Mouse (Mus musculus) liver, embryonic 16.5 days (tissue): ENCODE data around the gene Cdh3. TPM values are rescaled to one million over a fixed set of nuclear protein-coding genes. Genes with fewer than 3 reads are reported as not detected.

Experiments used
- ATAC-seq: fragments of 200-750 bp; cut with Nextera tagmentation; 2 replicates; pipeline ENCODE4 v1.8.0; 2017; ENCODE audit warnings: low read depth, mild to moderate bottlenecking, moderate number of reproducible peaks, moderate library complexity
- H3K27ac ChIP-seq: fragments of 300-500 bp; sonication (generic); 2 replicates; pipeline ENCODE4 v1.5.1; 2014; ENCODE audit warnings: mild to moderate bottlenecking, low read length
- H3K27me3 ChIP-seq: fragments of 300-500 bp; sonication (generic); 2 replicates; pipeline ENCODE4 v1.6.1; 2014; ENCODE audit warnings: low read depth, low read length, mixed read lengths; ENCODE audit not compliant: control insufficient read depth, insufficient read depth
- H3K36me3 ChIP-seq: fragments of 300-500 bp; sonication (generic); 2 replicates; pipeline ENCODE4 v1.6.1; 2014; ENCODE audit warnings: mild to moderate bottlenecking; ENCODE audit not compliant: control insufficient read depth, insufficient read depth
- H3K4me1 ChIP-seq: fragments of 300-500 bp; sonication (generic); 2 replicates; pipeline ENCODE4 v1.6.1; 2014; ENCODE audit warnings: low read depth, low read length, mixed read lengths; ENCODE audit not compliant: control insufficient read depth
- H3K4me2 ChIP-seq: fragments of 300-500 bp; sonication (generic); 2 replicates; pipeline ENCODE4 v1.6.1; 2014; ENCODE audit warnings: low read depth, low read length, mixed read lengths
- H3K4me3 ChIP-seq: fragments of 300-500 bp; sonication (generic); 2 replicates; pipeline ENCODE4 v1.5.1; 2014; ENCODE audit warnings: low read depth, mild to moderate bottlenecking, low read length
- H3K9ac ChIP-seq: fragments of 300-500 bp; sonication (generic); 2 replicates; pipeline ENCODE4 v1.6.1; 2014; ENCODE audit warnings: low read depth, low read length
- H3K9me3 ChIP-seq: fragments of 300-500 bp; sonication (generic); replicated peaks from 2 replicates; pipeline ENCODE4 v1.6.1; 2016; ENCODE audit warnings: low read length; ENCODE audit not compliant: control insufficient read depth
- WGBS: fragments of 180-500 bp; shearing (Covaris S2); extraction: QIAGEN DNeasy Blood & Tissue Kit; methylation state at CpG from one replicate; pipeline ENCODE4 v1.1.7; 2014; ENCODE audit not compliant: insufficient replicate concordance; 5-methylcytosine and 5-hydroxymethylcytosine counted together
- polyA plus RNA-seq: library from polyadenylated mRNA; unstranded; fragments of >200 nt; fragmentation: Nextera tagmentation; extraction: Ambion mirVana; gene quantifications from 2 replicates; pipeline ENCODE4 v1.2.1, GENCODE M21; 2015

The Cdh3 gene
- polyA plus RNA-seq, 1 experiment from 2014 or later, result 1.4 TPM

DNA sequence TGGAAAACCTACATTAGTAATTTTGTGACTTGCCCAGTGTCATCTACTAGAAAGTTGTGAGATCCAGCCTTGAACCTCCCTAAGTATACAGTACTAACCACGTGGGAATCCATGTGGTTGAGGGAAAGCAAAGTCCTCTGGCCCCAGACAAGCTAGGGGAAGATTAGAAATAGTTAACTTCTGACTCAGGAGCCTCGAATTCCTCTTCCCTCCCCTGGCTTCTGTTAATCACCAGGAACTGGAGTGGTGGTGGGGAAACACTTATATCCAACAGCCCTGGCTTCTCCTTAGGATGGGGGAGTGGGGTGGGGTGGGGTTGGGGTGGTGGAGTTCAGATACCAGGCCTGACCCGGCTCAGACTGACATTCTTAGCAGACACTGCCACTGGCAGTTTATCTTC, 8.1 kb downstream of the Cdh3 start:
- no peak for ATAC-seq
- H3K27me3 ChIP-seq, result no peaks in the 10 kb centered on the region; the same call in 1 of the 2 replicates
- no peak overlapping the region for H3K27ac ChIP-seq

DNA sequence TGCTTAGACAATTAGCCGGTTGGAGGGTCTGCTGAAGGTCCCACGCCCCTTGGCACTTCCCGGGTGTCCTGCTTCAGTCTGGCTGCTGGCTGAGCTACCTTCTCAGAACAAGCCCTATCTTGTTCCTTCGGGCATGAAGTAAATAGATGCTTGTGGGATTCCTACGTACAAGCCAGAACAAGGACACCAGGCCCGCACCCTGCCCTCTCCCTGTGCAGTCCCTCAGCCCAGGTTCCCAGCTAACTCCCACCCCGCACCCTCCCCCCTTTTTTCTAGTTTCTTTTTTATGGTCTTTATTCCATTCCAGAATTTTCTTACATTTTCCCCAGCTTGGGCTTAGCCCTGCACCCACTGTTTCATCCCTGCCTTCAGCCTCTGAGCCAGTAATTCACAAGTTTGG, 9.9 kb downstream of the Cdh3 start:
- 63% methylated on average over 7 of the region's 7 CpGs for WGBS

More for the DNA sequence above, 8.1 kb downstream of the Cdh3 start:
- Histone ChIP-seq H3K4me1 (no peaks in the 10 kb centered on the region), H3K9me3 (no peaks in the 10 kb centered on the region), H3K36me3 (no peaks in the 10 kb centered on the region), H3K9ac (no peak overlapping the region), H3K4me3 (no peak overlapping the region), H3K4me2 (no peak overlapping the region)
- 17% methylated on average over 3 of the region's 3 CpGs for WGBS

DNA sequence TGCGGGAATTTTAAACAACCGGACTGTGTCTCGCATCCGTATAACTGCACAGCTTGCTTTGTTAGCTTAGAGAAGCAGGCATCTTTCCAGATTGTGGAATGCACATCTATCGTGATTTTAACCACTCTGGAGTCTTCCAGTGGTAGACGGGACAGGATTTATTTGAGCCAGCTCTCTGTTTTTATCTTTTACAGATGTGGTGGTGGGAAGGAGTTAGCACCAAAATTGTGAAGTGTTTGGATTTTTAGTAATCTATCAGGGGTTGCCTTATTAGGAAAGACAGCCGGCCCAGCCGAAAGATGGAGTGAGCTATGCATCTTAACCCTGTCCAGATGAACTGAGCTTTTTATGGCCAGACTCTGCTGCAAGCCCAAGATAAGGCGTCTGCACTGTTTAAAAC, 11.2 kb downstream of the Cdh3 start:
- Histone ChIP-seq H3K27me3 (no peaks in the 10 kb centered on the region), H3K4me3 (no peak overlapping the region), H3K9ac (no peak overlapping the region), H3K4me1 (no peaks in the 10 kb centered on the region), H3K9me3 (no peaks in the 10 kb centered on the region), H3K27ac (no peak overlapping the region), H3K4me2 (no peak overlapping the region), H3K36me3 (no peaks in the 10 kb centered on the region)
- no peak for ATAC-seq
- WGBS, result 54% methylated on average over 9 of the region's 9 CpGs

More for the DNA sequence above, 9.9 kb downstream of the Cdh3 start:
- Histone ChIP-seq H3K4me2 (no peak overlapping the region), H3K9ac (no peak overlapping the region), H3K27ac (no peak overlapping the region), H3K27me3 (no peaks in the 10 kb centered on the region), H3K36me3 (no peaks in the 10 kb centered on the region), H3K9me3 (no peaks in the 10 kb centered on the region), H3K4me1 (no peaks in the 10 kb centered on the region), H3K4me3 (no peak overlapping the region)
- ATAC-seq, result no peak

GRCm38 (mm10) chr8:106526725-106527124, 16.0 kb downstream of the Cdh3 start:
- WGBS, result 37% methylated on average over 6 of the region's 6 CpGs
- Histone ChIP-seq H3K27ac (no peak overlapping the region), H3K27me3 (no peaks in the 10 kb centered on the region), H3K4me3 (no peak overlapping the region), H3K36me3 (no peaks in the 10 kb centered on the region), H3K9ac (no peak overlapping the region), H3K4me2 (no peak overlapping the region), H3K9me3 (no peaks in the 10 kb centered on the region), H3K4me1 (no peaks in the 10 kb centered on the region)
- ATAC-seq, result no peak

DNA sequence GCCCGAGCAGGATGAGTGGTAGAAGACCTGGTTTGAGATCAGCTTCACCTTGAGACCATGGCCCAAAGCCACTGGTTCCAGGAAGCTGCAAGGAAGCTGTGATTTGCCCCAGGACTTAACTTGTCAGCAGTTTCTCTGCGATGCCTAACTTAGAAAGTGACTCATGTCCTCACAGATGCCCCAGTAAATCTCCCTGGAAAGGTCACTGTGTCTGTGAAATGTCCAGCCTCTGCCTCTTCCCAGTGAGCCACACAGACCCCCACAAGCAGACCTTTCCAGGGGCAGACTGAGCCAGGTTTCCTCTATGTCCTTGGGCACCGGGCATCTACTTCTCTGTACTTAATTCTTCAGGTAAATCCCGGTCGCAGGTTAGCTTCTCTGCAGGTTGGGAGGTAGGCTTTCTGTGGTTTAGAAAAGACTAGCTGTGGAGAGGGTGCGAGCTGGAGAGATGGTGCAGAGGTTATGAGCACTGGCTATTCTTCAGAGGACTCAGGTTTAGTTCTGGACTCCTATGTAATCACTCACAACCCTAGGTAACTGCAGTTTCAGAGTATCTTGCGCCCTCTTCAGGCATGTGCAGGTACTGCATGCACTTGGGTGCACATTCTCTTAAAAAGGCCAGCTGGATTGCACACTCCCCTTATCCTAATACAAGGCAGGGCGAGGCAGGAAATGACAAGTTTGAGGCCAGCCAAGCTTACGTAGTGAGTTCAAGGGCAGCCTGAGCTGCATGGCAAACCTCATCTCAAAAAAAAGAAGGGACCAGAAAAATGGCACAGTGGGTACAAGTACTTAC, 16.7 kb downstream of the Cdh3 start:
- no peaks in the 10 kb centered on the region for H3K27me3 ChIP-seq
- WGBS, result 62% methylated on average over 9 of the region's 9 CpGs
- no peak for ATAC-seq

DNA sequence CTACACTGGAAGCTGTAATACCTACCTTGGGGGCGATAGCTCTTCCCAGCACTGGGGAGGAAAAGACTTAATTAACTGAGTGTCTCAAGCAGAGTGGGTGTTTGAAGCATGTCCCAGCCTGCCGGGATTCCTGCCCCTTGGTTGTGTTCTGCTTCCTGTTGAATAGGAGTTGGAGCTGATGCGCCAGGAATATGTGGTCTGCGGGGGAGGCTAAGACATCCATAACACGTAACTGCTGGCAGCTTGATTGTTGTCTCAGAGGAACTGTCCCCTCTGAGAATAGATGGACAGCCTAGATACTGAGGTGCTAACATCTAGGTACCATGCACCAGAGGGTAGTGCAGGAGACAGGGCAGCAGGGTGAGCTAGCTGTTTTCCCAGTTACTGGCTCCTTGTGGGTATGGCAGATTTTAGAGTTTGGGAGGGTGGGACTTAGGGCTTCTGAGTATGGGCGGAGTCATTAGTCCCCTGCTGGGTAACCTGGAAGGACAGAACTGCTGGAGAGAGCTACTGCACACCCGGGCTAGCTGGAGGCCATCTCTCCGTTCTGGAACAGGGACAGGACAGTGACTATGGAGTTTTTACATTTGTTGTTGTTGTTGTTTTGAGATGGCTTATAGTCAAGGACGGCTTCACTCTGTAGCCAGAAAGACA, 18.0 kb downstream of the Cdh3 start:
- Histone ChIP-seq H3K27me3 (no peaks in the 10 kb centered on the region), H3K9me3 (no peaks in the 10 kb centered on the region), H3K36me3 (no peaks in the 10 kb centered on the region), H3K9ac (no peak overlapping the region), H3K4me1 (no peaks in the 10 kb centered on the region), H3K4me2 (no peak overlapping the region), H3K27ac (no peak overlapping the region), H3K4me3 (no peak overlapping the region)
- no peak for ATAC-seq
- WGBS, result 68% methylated on average over 9 of the region's 9 CpGs

More for the DNA sequence above, 16.7 kb downstream of the Cdh3 start:
- Histone ChIP-seq H3K4me2 (no peak overlapping the region), H3K9ac (no peak overlapping the region), H3K36me3 (no peaks in the 10 kb centered on the region), H3K4me1 (no peaks in the 10 kb centered on the region), H3K9me3 (no peaks in the 10 kb centered on the region), H3K4me3 (no peak overlapping the region), H3K27ac (no peak overlapping the region)

- H3K9ac ChIP-seq, result no peak overlapping the region
- H3K4me2 ChIP-seq, result no peak overlapping the region
- H3K4me1 ChIP-seq, result no peaks in the 10 kb centered on the region
- H3K4me3 ChIP-seq, result no peak overlapping the region
- no peaks in the 10 kb centered on the region for H3K27me3 ChIP-seq
- WGBS, result 70% methylated on average over 10 of the region's 10 CpGs
- no peak for ATAC-seq
- H3K9me3 ChIP-seq, result no peaks in the 10 kb centered on the region
- H3K36me3 ChIP-seq, result no peaks in the 10 kb centered on the region
- H3K27ac ChIP-seq, result no peak overlapping the region
Measured at GRCm38 (mm10) chr8:106529885-106530482, 19.3 kb downstream of the Cdh3 start.

- no peaks in the 10 kb centered on the region for H3K9me3 ChIP-seq
- WGBS, result 49% methylated on average over 4 of the region's 4 CpGs
- H3K9ac ChIP-seq, result no peak overlapping the region
- H3K4me1 ChIP-seq, result no peaks in the 10 kb centered on the region
- H3K4me2 ChIP-seq, result no peak overlapping the region
- no peaks in the 10 kb centered on the region for H3K27me3 ChIP-seq
- no peak overlapping the region for H3K27ac ChIP-seq
- no peak for ATAC-seq
- no peaks in the 10 kb centered on the region for H3K36me3 ChIP-seq
- no peak overlapping the region for H3K4me3 ChIP-seq
Measured at GRCm38 (mm10) chr8:106530566-106530965, 19.9 kb downstream of the Cdh3 start.

GRCm38 (mm10) chr8:106533709-106534108, 23.0 kb downstream of the Cdh3 start:
- no peak for ATAC-seq
- no peaks in the 10 kb centered on the region for H3K4me1 ChIP-seq
- H3K27ac ChIP-seq, result no peak overlapping the region
- 41% methylated on average over 7 of the region's 7 CpGs for WGBS
- no peaks in the 10 kb centered on the region for H3K9me3 ChIP-seq
- no peak overlapping the region for H3K4me2 ChIP-seq
- no peak overlapping the region for H3K4me3 ChIP-seq
- no peak overlapping the region for H3K9ac ChIP-seq
- no peaks in the 10 kb centered on the region for H3K36me3 ChIP-seq
- no peaks in the 10 kb centered on the region for H3K27me3 ChIP-seq
